Mouse (Mus musculus): Measurements from ENCODE around the gene Racgap1.
A peak's percentile ranks its signal among the peaks of the same experiment; 100 is the strongest.

Racgap1 gene

GRCm38 (mm10) chr15:99664600-99665451 lies 13.4 kb upstream of the Racgap1 start:
- peak; percentile 27 to 51 for DNase-seq (ENCODE audit: low spot score in 2 of 2)

DNA sequence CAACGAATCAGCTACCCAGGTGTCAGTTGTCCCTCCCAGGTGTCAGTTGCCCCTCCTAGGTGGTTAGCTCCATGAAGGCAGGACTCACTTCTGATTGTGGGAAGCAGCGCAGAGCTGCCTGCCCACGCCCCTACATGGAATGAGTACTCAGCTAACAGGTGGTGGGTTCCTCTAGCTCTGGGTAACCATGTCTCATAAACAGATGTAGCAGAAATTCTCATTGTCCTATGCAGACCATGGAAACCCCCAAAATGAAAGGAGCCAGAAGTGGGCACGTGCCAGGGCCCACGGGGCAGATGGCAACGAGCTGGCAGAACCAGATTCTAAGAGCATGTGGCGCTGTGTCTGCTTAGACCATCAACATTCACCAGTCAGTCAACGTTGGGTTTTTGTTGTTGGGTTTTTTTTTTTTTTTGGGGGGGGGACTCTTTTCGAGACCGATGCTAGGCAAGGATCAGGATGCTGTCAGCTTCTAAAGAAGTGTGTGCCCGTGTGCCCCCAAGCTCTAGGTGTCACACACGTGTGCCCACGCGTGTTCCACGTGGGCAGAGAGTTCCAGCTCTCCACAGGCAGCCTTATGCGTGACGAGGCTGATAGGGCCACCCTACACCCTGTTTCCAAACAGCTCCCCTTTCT lies 12.6 kb upstream of the Racgap1 start:
- no peak for DNase-seq (ENCODE audit: low spot score in 2 of 2)

GRCm38 (mm10) chr15:99662371-99662770 lies 10.9 kb upstream of the Racgap1 start:
- no peak for DNase-seq (ENCODE audit: low spot score in 2 of 2)

DNA sequence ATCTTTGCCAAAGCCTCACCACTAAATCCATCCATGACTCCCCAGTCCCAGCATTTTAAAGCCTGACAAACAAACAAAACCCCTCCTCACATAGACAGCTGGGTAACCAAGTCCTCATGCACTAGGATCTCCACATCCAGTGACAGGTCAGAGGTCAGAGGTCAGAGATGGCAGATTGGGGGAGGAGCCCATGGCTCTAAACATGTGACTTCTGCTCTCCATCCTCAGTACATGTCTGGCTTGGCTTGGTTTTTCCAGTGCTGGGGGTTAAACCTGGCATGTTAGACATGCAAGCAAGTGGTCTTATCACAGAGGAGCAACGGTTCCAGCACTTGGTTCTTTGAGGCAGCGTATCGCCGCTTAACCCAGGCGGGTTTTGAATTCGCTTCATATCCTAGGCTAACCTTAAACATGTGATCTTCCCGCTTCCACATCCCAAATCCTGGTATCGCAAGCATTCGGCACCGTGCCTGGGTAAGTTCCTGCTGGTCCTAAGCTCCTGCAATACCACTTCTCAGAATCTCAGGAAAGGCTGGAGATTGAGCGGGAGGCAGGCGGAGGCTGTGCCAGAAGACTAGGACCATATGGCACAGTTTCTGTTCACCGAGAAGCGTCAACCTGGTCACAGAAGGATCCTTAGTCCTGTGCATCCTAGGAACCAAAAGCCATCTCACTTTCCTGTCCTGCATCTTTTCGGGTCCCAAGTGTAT lies 9.8 kb upstream of the Racgap1 start:
- DNase-seq (ENCODE audit: low spot score in 2 of 2): no peak

- no peak for DNase-seq (ENCODE audit: low spot score in 2 of 2)
Observed at GRCm38 (mm10) chr15:99658437-99658836, 7.0 kb upstream of the Racgap1 start.

GRCm38 (mm10) chr15:99655956-99656355 lies 4.5 kb upstream of the Racgap1 start:
- no peak for DNase-seq (ENCODE audit: low spot score in 2 of 2)

GRCm38 (mm10) chr15:99653876-99654275 lies 2.4 kb upstream of the Racgap1 start:
- DNase-seq (ENCODE audit: low spot score in 2 of 2): peak in 1 of 2 experiments; percentile 21

GRCm38 (mm10) chr15:99653291-99653690 lies 1.8 kb upstream of the Racgap1 start:
- no peak for DNase-seq (ENCODE audit: low spot score in 2 of 2)

- DNase-seq (ENCODE audit: low spot score in 2 of 2): peak in 1 of 2 experiments; percentile 21
Observed at GRCm38 (mm10) chr15:99651984-99652872, 772 bp upstream of the Racgap1 start.

DNA sequence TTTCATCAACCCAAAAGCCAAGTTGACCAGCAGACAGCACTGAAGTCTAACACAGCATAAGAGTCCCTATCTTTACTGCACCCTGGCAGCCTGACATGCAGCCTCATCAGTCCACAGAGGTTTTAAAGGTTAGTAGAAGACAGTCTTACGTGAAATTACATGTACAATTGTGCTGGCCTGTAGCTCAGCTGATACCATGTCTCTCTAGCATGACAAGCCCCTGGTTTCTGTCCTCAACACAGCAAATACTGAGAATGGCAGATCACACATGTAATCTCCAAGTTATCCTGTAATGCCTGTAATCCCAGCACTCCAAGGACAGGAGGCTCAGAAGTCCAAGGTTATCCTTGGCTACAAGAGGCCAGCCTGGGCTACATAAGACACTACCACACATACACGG lies 1.2 kb downstream of the Racgap1 start:
- DNase-seq (ENCODE audit: low spot score in 2 of 2): no peak

DNA sequence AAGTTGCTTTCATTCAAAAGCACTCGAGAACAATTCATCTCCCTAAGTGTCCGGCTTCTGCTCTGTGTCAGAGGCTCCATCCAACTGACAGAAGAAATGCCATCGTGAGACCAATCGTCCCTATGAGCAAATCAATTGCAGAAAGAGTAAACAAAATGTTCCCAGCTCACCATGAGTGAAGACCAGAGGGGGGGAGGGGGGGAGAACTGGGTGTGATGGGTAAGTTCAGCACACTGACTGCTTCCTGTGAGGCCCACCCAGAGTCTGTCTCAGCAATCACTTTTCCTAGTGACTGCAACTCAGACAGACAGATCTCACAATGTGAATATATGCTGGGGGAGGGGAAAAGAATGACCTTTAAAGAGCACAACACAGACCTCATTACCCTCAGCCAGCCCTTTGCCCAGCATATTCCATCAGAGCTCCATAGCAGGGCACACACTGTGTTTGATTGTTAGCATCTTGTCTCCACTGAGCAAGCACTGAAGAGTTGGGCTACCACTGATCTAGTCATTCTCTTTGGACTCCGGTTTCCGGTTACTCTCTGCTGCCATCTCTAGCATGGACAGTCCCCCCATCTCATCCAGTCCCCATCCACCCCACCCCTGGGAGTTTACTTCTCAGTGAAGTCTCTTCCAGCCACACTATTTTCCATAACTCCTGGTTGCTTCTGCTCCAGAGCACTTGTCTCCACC lies 2.2 kb downstream of the Racgap1 start:
- no peak for DNase-seq (ENCODE audit: low spot score in 2 of 2)

- no peak for DNase-seq (ENCODE audit: low spot score in 2 of 2)
Observed at GRCm38 (mm10) chr15:99648326-99648725, 3.1 kb downstream of the Racgap1 start.

- DNase-seq (ENCODE audit: low spot score in 2 of 2): no peak
Observed at GRCm38 (mm10) chr15:99644776-99645175, 6.7 kb downstream of the Racgap1 start.

DNA sequence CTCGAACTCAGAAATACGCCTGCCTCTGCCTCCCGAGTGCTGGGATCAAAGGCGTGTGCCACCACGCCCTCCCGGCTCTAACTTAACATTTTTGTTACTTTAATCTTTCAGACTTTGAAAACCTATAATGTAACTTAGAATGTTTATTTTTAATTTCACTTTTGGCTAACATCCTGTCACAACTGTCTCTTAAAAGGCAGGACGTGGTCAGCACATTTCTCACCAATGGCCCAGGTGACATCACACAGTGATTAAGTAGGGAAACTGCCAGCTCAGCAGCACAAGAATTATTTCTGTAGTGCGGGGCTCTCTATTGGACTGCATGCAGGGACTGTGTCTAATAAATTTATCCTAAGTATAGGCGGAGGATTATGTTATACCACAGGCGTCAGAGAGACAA lies 7.6 kb downstream of the Racgap1 start:
- no peak for DNase-seq (ENCODE audit: low spot score in 2 of 2)

DNA sequence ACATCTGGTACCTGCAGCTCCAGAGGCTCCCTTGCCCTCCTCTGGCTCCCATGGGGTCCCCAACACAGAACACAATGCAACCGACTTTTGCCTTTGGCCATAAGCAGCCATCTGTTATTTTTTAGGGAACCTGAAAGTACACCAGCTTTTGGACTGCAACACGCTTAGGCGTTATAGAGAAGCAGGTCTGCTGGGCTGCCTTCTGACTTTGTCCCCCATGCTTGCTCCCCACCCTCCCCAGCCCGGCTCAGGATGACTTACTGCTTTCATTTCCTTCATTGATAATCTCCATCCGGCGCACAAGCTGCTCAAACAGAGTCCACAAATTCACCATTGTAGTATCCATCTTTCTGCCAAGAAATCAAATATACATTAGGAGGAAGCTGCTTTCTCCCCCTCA lies 8.8 kb downstream of the Racgap1 start:
- no peak for DNase-seq (ENCODE audit: low spot score in 2 of 2)

GRCm38 (mm10) chr15:99638124-99638485 lies 13.4 kb downstream of the Racgap1 start:
- DNase-seq (ENCODE audit: low spot score in 2 of 2): no peak

- no peak for DNase-seq (ENCODE audit: low spot score in 2 of 2)
Observed at GRCm38 (mm10) chr15:99637405-99638123, 13.9 kb downstream of the Racgap1 start.

DNA sequence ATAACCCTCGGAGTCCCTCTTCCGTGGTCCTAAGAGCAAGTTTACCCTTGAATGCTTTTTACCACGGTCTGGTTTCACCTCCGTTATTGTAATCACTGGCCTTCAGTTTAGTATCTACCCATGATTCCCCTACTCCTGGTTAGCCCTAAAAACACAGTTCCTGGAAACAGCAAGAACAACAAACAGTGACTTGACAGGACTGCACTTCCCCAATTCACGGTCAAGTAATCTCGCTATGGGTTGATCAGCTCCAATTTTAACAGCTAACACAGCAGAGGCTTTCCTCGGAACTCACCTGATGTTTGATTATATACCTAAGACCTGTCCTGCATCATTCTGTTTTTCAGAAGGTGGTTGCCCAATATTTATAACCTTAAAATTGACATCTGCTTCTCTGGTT lies 16.8 kb downstream of the Racgap1 start:
- no peak for DNase-seq (ENCODE audit: low spot score in 2 of 2)

DNA sequence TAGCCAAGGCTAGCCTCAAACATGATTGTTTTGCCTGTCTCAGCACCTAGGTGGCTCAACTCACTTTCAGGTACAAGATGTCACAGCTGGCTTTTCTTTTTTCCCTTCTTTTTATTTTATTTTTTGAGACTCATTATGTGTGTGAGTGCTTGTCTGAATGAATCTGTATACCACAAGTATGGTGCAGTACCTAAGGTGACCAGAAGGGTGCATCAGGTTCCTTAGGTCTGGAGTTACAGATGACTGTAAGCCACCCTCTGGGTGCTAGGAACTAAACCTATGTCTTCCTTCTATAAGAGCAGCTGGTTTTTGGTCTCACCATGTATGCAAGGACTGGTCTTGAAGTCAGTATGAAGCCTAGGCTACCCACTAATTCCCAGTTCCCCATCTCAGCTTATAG lies 19.8 kb downstream of the Racgap1 start:
- peak in 1 of 2 experiments; percentile 53 for DNase-seq (ENCODE audit: low spot score in 2 of 2)

GRCm38 (mm10) chr15:99622063-99622462 lies 29.4 kb downstream of the Racgap1 start:
- no peak for DNase-seq (ENCODE audit: low spot score in 2 of 2)
